Mouse (Mus musculus): Measurements from ENCODE around the gene Zfp689. TPM values are rescaled to one million over a fixed set of nuclear protein-coding genes. Genes with fewer than 3 reads are reported as not detected.
A peak's percentile ranks its signal among the peaks of the same experiment; 100 is the strongest.
"Not testable (repeated sequence)": the region's sequence is repeated elsewhere in the genome, so short reads cannot be mapped to it uniquely, and the experiment has no call there.

Gene Zfp689
- 12.7 TPM in 2 replicates for polyA plus RNA-seq (2014; fragmentation: Nextera tagmentation; extraction: Ambion mirVana)

GRCm38 (mm10) chr7:127448521-127449300, at the start of gene Zfp689:
TSS of gene Zfp689 (minus strand) at chr7:127449158.
- peaks cover 39% of the 10 kb centered on the region for H3K36me3 ChIP-seq (ENCODE audit: control insufficient read depth, insufficient read depth, low read length)
- peak within 1 kb of the TSS; percentile 98 for H3K4me3 ChIP-seq (ENCODE audit: low read depth, low read length)
- H3K9ac ChIP-seq (ENCODE audit: low read length) = peak within 1 kb of the TSS; percentile 97
- peak within 1 kb of the TSS; percentile 93 for H3K27ac ChIP-seq (ENCODE audit: low read depth, low read length)
- no peaks in the 10 kb centered on the region for H3K27me3 ChIP-seq (replicated peaks; ENCODE audit: control insufficient read depth, insufficient read depth, low read length)
- H3K9me3 ChIP-seq (replicated peaks; ENCODE audit: control insufficient read depth, low read length) = no peaks in the 10 kb centered on the region
- peak; percentile 93 for ATAC-seq
- peak within 1 kb of the TSS; percentile 85 for H3K4me2 ChIP-seq (ENCODE audit: low read length)
- H3K4me1 ChIP-seq (ENCODE audit: control insufficient read depth, insufficient read depth, low read length) = peaks cover 22% of the 10 kb centered on the region
- WGBS = under 1% methylated on average over 54 of the region's 54 CpGs
- DNase-seq (ENCODE audit: low spot score) = peak; percentile 98

GRCm38 (mm10) chr7:127498407-127498806, 49.4 kb upstream of the Zfp689 start:
- H3K36me3 ChIP-seq (ENCODE audit: control insufficient read depth, insufficient read depth, low read length) = no peaks in the 10 kb centered on the region; the same call in 1 of the 2 replicates
- H3K9ac ChIP-seq (ENCODE audit: low read length) = no peak overlapping the region
- WGBS = 48% methylated on average over 3 of the region's 3 CpGs
- no peaks in the 10 kb centered on the region for H3K4me1 ChIP-seq (ENCODE audit: control insufficient read depth, insufficient read depth, low read length)
- H3K27me3 ChIP-seq (replicated peaks; ENCODE audit: control insufficient read depth, insufficient read depth, low read length) = no peaks in the 10 kb centered on the region
- ATAC-seq (peak; percentile 55; the same call in 1 of the 2 replicates), DNase-seq (ENCODE audit: low spot score) (peak; percentile 69)
- no peak overlapping the region for H3K27ac ChIP-seq (ENCODE audit: low read depth, low read length)
- H3K4me2 ChIP-seq (ENCODE audit: low read length) = no peak overlapping the region
- H3K4me3 ChIP-seq (ENCODE audit: low read depth, low read length) = no peak overlapping the region
- no peaks in the 10 kb centered on the region for H3K9me3 ChIP-seq (replicated peaks; ENCODE audit: control insufficient read depth, low read length)

- WGBS = 86% methylated on average over 2 of the region's 2 CpGs
- ATAC-seq (no peak), DNase-seq (ENCODE audit: low spot score) (no peak)
- Histone ChIP-seq H3K4me1 (ENCODE audit: control insufficient read depth, insufficient read depth, low read length) (no peaks in the 10 kb centered on the region), H3K27ac (ENCODE audit: low read depth, low read length) (no peak overlapping the region), H3K9me3 (replicated peaks; ENCODE audit: control insufficient read depth, low read length) (no peaks in the 10 kb centered on the region), H3K27me3 (replicated peaks; ENCODE audit: control insufficient read depth, insufficient read depth, low read length) (no peaks in the 10 kb centered on the region), H3K4me2 (ENCODE audit: low read length) (no peak overlapping the region), H3K36me3 (ENCODE audit: control insufficient read depth, insufficient read depth, low read length) (no peaks in the 10 kb centered on the region; the same call in 1 of the 2 replicates), H3K4me3 (ENCODE audit: low read depth, low read length) (no peak overlapping the region), H3K9ac (ENCODE audit: low read length) (no peak overlapping the region)
Measured at GRCm38 (mm10) chr7:127497382-127497781, 48.4 kb upstream of the Zfp689 start.

- Histone ChIP-seq H3K27ac (ENCODE audit: low read depth, low read length) (no peak overlapping the region), H3K4me3 (ENCODE audit: low read depth, low read length) (no peak overlapping the region), H3K9me3 (replicated peaks; ENCODE audit: control insufficient read depth, low read length) (no peaks in the 10 kb centered on the region), H3K4me1 (ENCODE audit: control insufficient read depth, insufficient read depth, low read length) (no peaks in the 10 kb centered on the region), H3K4me2 (ENCODE audit: low read length) (no peak overlapping the region), H3K9ac (ENCODE audit: low read length) (no peak overlapping the region), H3K36me3 (ENCODE audit: control insufficient read depth, insufficient read depth, low read length) (peaks cover 27% of the 10 kb centered on the region), H3K27me3 (replicated peaks; ENCODE audit: control insufficient read depth, insufficient read depth, low read length) (no peaks in the 10 kb centered on the region)
- ATAC-seq (no peak), DNase-seq (ENCODE audit: low spot score) (no peak)
Measured at GRCm38 (mm10) chr7:127494648-127495047, 45.7 kb upstream of the Zfp689 start.

- no peak for ATAC-seq
- Histone ChIP-seq H3K9me3 (replicated peaks; ENCODE audit: control insufficient read depth, low read length) (no peaks in the 10 kb centered on the region), H3K4me1 (ENCODE audit: control insufficient read depth, insufficient read depth, low read length) (no peaks in the 10 kb centered on the region), H3K27ac (ENCODE audit: low read depth, low read length) (no peak overlapping the region), H3K27me3 (replicated peaks; ENCODE audit: control insufficient read depth, insufficient read depth, low read length) (no peaks in the 10 kb centered on the region), H3K4me3 (ENCODE audit: low read depth, low read length) (no peak overlapping the region), H3K4me2 (ENCODE audit: low read length) (no peak overlapping the region), H3K9ac (ENCODE audit: low read length) (no peak overlapping the region), H3K36me3 (ENCODE audit: control insufficient read depth, insufficient read depth, low read length) (peaks cover 51% of the 10 kb centered on the region)
- DNase-seq (ENCODE audit: low spot score) = no peak
- 89% methylated on average over 3 of the region's 3 CpGs for WGBS
Measured at GRCm38 (mm10) chr7:127491846-127492245, 42.9 kb upstream of the Zfp689 start.

- WGBS = 96% methylated on average over 7 of the region's 7 CpGs
Measured at GRCm38 (mm10) chr7:127489982-127490381, 41.0 kb upstream of the Zfp689 start.

GRCm38 (mm10) chr7:127488364-127488763, 39.4 kb upstream of the Zfp689 start:
- not testable (repeated sequence) for H3K9ac ChIP-seq (ENCODE audit: low read length); H3K4me3 ChIP-seq (ENCODE audit: low read depth, low read length); H3K9me3 ChIP-seq (replicated peaks; ENCODE audit: control insufficient read depth, low read length); DNase-seq (ENCODE audit: low spot score); H3K4me2 ChIP-seq (ENCODE audit: low read length); ATAC-seq; H3K27me3 ChIP-seq (replicated peaks; ENCODE audit: control insufficient read depth, insufficient read depth, low read length); H3K4me1 ChIP-seq (ENCODE audit: control insufficient read depth, insufficient read depth, low read length); H3K27ac ChIP-seq (ENCODE audit: low read depth, low read length)
- H3K36me3 ChIP-seq (ENCODE audit: control insufficient read depth, insufficient read depth, low read length) = peaks cover 86% of the 10 kb centered on the region
- 91% methylated on average over 4 of the region's 5 CpGs for WGBS

More at GRCm38 (mm10) chr7:127489982-127490381, 41.0 kb upstream of the Zfp689 start:
- no peak overlapping the region for H3K4me3 ChIP-seq (ENCODE audit: low read depth, low read length)
- no peaks in the 10 kb centered on the region for H3K27me3 ChIP-seq (replicated peaks; ENCODE audit: control insufficient read depth, insufficient read depth, low read length)
- no peak overlapping the region for H3K9ac ChIP-seq (ENCODE audit: low read length)
- no peak overlapping the region for H3K27ac ChIP-seq (ENCODE audit: low read depth, low read length)
- DNase-seq (ENCODE audit: low spot score) = no peak
- H3K4me2 ChIP-seq (ENCODE audit: low read length) = no peak overlapping the region
- no peaks in the 10 kb centered on the region for H3K9me3 ChIP-seq (replicated peaks; ENCODE audit: control insufficient read depth, low read length)
- ATAC-seq = no peak
- H3K4me1 ChIP-seq (ENCODE audit: control insufficient read depth, insufficient read depth, low read length) = no peaks in the 10 kb centered on the region
- H3K36me3 ChIP-seq (ENCODE audit: control insufficient read depth, insufficient read depth, low read length) = peaks cover 70% of the 10 kb centered on the region

GRCm38 (mm10) chr7:127485416-127485815, 36.5 kb upstream of the Zfp689 start:
- ATAC-seq = no peak
- Histone ChIP-seq H3K9me3 (replicated peaks; ENCODE audit: control insufficient read depth, low read length) (no peaks in the 10 kb centered on the region), H3K27me3 (replicated peaks; ENCODE audit: control insufficient read depth, insufficient read depth, low read length) (no peaks in the 10 kb centered on the region), H3K4me2 (ENCODE audit: low read length) (no peak overlapping the region), H3K4me1 (ENCODE audit: control insufficient read depth, insufficient read depth, low read length) (peaks cover 7% of the 10 kb centered on the region; the same call in 1 of the 2 replicates), H3K9ac (ENCODE audit: low read length) (no peak overlapping the region), H3K27ac (ENCODE audit: low read depth, low read length) (no peak overlapping the region), H3K36me3 (ENCODE audit: control insufficient read depth, insufficient read depth, low read length) (peaks cover 96% of the 10 kb centered on the region), H3K4me3 (ENCODE audit: low read depth, low read length) (no peak overlapping the region)
- 88% methylated on average over 5 of the region's 5 CpGs for WGBS
- no peak for DNase-seq (ENCODE audit: low spot score)

- Histone ChIP-seq H3K9ac (ENCODE audit: low read length) (peak overlapping the region; percentile 96), H3K4me3 (ENCODE audit: low read depth, low read length) (peak overlapping the region; percentile 98), H3K36me3 (ENCODE audit: control insufficient read depth, insufficient read depth, low read length) (peaks cover 69% of the 10 kb centered on the region), H3K27me3 (replicated peaks; ENCODE audit: control insufficient read depth, insufficient read depth, low read length) (no peaks in the 10 kb centered on the region), H3K4me2 (ENCODE audit: low read length) (peak overlapping the region; percentile 99), H3K9me3 (replicated peaks; ENCODE audit: control insufficient read depth, low read length) (no peaks in the 10 kb centered on the region), H3K4me1 (ENCODE audit: control insufficient read depth, insufficient read depth, low read length) (peaks cover 22% of the 10 kb centered on the region), H3K27ac (ENCODE audit: low read depth, low read length) (no peak overlapping the region)
- ATAC-seq (no peak), DNase-seq (ENCODE audit: low spot score) (no peak)
- WGBS = 82% methylated on average over 2 of the region's 2 CpGs
Measured at GRCm38 (mm10) chr7:127480321-127480720, 31.4 kb upstream of the Zfp689 start.

Measured in forebrain, embryonic 14.5 days (tissue).